Mouse (Mus musculus) frontal cortex, postnatal 14 days (tissue): Measurements from ENCODE around the gene Ccna1.

Source experiments
- DNase-seq, 2 experiments: peaks; one replicate each; pipeline ENCODE4 v3.0.0; 2022; ENCODE audit warnings: low spot score in 2 of 2

Ccna1 gene

DNA sequence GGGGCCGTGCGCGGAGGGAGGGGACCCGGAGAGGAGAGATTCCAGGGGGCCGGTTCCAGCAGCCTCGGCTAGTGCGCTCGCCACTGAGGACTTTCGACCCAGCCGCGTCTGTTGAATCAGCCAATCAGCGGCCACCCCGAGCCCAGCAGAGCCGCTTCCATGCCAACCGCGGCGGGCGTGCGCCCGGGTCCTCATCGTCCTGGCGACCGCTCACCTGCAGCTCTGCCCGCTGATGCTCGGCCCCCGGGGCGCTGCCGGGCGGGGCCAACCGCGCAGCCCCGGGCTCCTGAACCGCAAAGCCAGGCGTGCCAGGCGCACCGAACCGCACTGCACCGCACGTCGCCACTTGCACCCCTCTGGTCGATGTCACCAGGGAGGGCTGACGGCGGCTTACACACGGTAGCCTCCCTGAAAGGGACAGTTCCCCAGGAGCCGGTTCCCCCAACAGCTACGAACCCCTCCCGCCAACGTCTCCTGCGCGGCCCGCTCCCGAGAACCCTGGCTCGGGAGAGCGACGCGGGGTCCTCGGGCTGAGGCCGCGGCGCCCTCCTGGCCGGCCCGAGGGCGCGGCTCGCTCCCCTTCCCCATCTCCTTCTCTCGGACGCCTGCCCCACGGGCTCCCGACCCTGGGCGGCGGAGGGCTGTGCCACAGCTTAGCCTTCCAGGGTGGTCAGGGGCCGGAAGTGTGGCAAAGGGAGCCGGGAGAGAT is at the start of gene Ccna1:
Ccna1 (minus strand) TSS at position 464 of the 709 bp plus-strand sequence.
- peak; percentile 47 to 73 for DNase-seq

GRCm38 (mm10) chr3:55101092-55101491 is 45.8 kb upstream of the Ccna1 start:
- DNase-seq: no peak

DNA sequence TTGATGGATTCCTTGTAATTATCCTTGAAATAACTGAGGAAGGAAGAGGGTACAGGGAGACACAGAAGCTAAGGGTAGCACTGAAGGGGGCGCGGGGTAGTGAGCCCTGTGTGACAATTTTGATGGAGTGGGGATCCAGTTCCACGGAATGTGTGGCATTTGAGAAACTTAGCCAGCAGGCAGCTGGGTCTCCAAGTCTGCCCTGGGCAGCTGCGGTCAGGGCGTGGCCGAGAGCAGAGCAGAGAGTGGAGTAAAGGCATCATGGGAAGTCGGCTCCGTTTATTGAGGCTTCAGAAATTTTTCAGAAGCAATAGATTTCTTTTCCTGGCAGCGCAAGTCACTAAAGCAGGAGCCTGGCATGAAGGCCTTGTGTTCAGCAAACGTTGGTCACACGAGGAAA is 43.7 kb upstream of the Ccna1 start:
- DNase-seq: no peak

GRCm38 (mm10) chr3:55098014-55098413 is 42.7 kb upstream of the Ccna1 start:
- DNase-seq: no peak

- no peak for DNase-seq
These were observed 41.9 kb upstream of the Ccna1 start for GRCm38 (mm10) chr3:55097186-55097585.

DNA sequence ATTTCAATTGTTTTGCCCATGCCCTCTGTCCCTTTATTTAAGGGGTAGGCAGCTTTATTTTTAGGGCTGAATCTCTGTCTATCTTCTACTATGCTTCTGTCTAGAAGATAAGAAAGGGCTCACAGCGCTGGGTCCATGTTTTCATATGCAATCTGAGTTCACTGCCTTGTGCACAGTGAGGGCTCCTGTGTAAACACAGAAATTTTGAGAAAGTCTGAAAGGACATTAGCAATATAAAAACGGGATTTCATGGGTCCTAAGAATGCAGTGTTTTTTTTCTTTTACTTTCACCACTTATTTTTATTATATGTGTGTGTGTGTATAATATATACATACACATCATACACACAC is 41.3 kb upstream of the Ccna1 start:
- no peak for DNase-seq

DNA sequence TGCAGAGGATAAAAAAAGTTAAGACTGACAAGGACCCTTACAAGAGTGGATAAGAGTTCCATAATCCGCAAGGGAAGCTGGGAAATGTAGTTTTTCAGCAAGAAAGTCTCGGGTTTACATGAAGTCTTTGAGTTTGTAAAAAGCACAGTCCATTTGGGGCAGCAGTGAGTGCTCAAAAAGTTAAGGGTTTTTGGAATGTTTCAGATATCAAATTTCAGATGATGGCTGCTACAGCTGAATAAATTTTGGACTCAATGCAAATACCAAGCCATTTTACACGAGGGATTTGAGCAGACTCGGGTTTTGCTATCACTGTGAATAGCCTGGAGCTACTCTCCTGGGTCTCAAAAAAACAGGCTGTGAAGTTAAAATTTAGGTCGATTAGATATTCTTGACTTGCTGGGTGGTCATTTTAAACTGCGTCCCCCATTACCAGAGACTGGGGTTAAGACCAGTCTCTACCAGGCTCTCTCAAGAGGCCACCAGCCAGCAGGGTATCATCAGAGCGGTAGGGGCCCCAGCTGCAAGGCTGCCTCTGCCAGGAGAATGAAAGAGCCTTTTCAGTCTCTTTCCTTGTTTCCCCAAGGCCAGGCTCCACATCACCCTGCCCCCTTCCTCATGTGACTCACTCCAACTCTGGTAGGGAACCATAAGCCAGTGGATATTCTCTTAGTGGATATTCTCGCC is 40.8 kb upstream of the Ccna1 start:
- no peak for DNase-seq

DNA sequence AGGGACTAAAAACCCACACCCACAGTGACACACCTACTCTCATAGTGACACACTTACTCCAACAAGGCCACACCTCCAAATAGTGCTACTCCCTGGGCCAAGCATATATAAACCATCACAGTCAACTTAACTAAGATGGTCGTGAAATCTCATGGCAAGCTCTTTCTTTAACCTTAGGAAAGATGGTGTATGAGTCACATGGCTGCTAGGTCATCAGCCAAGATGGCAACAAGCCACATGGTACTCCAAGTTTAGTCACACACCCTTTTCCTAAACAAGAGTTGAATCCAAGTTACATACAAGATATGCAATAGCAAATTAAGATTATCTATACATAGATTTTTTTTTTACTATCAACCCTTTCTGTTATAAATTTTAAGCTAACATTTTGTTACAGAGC is 37.9 kb upstream of the Ccna1 start:
- no peak for DNase-seq

- DNase-seq: no peak
These were observed 34.0 kb upstream of the Ccna1 start for GRCm38 (mm10) chr3:55089291-55089690.

DNA sequence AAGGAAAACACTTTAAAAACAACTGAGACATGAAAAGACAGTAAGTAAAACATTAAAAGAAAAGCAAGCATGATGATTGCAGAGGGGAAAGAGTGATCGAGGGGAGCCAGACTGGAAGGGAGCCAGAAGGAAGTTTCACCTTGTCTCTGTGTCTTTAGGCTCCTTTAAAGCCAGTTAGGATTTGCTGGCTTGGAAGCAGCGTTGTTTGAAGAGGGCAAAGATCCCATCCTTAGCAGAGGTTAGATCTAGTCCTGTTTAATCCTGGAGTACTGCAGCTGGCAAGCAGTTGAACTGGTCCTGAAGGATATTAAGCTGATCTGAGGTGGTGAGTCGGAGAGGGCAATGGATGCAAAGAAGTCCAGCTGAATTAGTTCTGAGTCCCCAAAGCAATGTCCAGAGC is 33.5 kb upstream of the Ccna1 start:
- no peak for DNase-seq

GRCm38 (mm10) chr3:55088359-55088758 is 33.1 kb upstream of the Ccna1 start:
- DNase-seq: no peak

- no peak for DNase-seq
These were observed 32.1 kb upstream of the Ccna1 start for GRCm38 (mm10) chr3:55087360-55087759.

- no peak for DNase-seq
These were observed 31.6 kb upstream of the Ccna1 start for GRCm38 (mm10) chr3:55086948-55087347.

DNA sequence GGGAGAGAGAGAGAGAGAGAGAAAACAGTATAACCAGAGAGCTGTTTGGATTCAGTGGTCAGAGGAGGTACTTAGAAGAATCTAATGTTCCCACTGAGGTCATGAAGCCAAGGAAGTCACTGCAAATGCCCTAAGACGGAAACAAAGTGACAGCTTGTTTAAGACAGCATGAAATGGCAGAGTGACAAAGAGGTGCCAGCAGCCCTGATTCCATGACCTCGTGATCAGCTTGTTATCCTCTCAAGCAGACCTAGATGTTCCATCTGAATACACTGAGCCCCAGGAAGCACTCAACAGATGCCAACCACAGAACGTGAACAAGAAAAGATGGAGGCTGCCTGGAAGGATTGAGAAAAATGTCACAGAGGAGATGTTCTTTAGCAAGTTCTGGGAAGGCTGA is 30.4 kb upstream of the Ccna1 start:
- no peak for DNase-seq

GRCm38 (mm10) chr3:55084781-55085180 is 29.5 kb upstream of the Ccna1 start:
- DNase-seq: no peak

DNA sequence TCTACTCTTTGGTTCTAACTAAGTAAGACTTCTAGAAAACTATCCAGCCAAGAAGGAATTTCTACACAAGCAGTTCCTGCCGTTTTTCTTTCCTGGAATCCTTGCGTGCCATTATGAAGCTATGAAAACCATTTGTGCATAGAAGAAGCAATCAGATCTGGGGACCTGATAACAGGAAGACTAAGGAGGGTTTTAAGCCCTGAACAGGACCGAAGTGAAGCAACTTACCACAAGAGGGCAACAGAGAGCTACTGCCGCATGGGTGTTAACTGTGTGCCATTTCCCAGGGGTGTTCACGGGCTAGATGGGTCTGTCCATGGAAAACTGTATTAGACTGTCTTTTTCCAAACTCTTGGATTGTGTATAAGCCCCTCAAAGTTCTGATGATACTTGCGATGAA is 24.8 kb upstream of the Ccna1 start:
- peak; percentile 42 to 70 for DNase-seq

- DNase-seq: no peak
These were observed 24.3 kb upstream of the Ccna1 start for GRCm38 (mm10) chr3:55079619-55080018.

- DNase-seq: no peak
These were observed 22.9 kb upstream of the Ccna1 start for GRCm38 (mm10) chr3:55078233-55078632.

DNA sequence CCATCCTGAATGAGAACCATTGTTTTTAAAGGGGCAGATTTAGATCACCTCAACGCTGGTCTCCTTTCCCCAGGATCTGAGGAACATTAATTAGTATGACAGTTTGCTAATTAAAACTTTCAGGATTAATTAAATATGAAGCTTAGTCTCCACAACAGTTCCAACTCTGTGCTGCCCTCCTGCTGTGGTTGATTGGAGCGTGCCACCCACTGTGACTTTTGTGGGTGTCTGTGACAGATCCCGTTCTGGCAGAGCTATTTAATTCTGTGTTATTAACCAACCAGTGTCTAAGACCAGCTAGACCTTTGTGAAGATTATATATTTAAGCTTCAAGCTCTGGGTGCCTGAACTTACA is 20.0 kb upstream of the Ccna1 start:
- DNase-seq: no peak

DNA sequence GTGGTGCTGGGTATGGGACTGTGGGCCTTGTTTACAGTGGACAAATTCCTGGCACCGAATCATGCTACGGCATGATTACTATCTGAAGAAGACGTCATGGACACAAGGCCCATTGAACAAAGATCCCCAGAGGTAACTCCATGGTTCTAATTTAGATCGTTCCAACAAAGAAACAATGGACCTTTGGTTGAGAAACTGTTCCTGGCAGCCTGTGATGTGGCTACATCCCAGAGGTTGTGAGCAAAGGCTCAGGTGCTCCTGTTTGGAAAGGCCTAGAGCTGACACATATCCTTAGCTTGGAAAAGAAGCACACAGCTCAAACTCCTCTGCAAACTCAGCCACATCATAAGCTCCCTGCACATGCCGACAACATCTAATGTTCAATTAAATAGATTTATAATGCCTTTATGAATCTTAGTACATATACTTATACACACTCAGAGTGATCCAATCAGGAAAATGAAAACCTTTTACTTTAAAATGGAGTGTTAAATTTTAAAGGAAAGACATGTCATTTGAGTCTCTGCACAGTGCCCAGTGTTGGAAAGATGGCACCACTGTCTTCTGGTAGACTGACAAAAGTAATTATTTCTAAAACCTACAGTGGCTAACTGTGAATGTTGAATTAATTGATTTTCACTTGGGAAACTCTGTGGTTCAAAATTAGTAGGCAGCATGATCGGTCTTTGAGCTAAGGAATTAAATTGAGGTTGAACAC is 19.4 kb upstream of the Ccna1 start:
- no peak for DNase-seq

DNA sequence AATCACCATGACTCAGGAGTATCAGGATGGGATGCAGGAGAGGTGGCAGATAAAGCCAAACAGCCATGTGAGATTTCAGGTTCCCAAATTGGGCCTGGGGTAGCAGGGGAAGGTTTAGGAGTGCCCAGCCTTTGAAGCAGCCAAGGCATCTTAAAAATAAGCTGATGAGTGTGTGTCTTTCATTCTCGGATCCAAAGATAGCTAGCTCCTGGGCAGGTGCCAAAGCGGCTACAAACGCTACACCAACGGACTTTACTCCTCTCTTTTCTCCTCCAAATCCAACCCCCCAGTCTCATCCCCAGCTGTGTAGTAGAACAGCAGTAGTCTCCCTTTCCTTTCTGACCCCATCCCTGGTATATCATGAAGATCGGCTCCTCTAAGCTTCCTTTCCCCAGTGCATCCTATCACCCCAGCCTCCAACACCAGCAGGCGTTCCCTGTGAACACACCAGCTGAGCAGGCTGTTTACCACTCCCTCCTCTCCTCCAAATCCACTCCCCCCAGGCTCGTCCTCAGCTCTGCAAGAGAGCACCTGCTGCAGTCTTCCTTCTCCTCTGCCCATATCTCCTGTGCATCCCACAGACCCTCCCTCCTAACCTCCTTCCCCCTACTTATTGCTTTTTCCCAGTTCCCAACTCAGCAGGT is 12.6 kb upstream of the Ccna1 start:
- DNase-seq: no peak

DNA sequence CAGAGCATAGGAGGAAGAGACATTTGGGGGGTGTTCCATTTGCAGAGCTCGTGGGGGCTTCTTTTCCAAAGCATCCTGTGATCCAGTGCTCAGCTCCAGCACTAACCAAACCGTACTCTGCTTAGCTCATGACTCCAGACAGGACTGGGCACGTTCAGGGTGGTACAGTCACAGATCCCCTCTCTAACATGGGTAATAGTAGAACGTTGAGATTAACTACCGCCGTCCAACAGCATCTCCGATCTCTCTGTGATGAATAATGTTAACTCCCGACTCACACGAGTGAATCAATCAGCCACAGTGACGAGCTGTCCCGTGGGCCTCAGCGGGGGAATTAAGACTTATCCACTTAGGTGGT is 11.3 kb upstream of the Ccna1 start:
- DNase-seq: no peak
